Mouse (Mus musculus) thymus, postnatal 25 days (tissue): Measurements from ENCODE around the gene Mamstr.
"Not testable (repeated sequence)": the region's sequence is repeated elsewhere in the genome, so short reads cannot be mapped to it uniquely, and the experiment has no call there.

Source experiments
- DNase-seq: peaks from one replicate; pipeline ENCODE4 v3.0.0; 2022

Gene Mamstr

DNA sequence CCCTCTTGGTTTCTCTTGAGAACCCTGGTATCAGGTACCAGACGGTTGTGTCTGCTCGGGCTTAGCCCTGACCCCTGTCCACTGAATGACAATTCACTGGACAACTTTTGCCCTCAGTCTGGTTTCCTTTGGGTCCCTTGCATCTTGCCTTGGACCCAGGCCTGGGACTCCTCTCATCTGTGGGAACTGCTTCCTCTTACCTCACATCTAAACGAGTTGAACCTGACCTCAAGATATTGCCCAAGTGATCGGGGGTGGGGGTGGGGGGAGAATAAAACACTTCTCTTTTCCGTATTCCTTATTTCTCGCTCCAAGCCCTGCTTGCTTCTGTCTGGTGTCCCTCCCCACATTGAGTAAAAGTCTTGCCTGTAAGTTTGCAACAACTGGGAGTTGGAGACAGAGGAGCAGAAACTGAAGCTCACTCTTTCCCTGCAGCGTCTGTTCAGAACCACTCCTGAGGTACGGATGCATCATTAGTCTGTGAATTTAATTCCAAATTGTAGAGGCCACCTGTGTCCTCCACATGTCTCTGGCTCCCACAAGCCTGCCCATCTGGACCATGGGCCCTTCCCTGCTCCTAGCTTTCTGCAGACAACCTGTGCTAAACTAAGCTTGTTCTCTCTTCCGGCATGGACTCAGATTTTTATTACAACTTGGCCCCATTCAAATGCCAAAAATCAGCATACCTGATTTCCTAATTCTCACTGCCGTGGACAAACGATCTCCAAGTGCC, 21.1 kb downstream of the Mamstr start:
- no peak for DNase-seq

DNA sequence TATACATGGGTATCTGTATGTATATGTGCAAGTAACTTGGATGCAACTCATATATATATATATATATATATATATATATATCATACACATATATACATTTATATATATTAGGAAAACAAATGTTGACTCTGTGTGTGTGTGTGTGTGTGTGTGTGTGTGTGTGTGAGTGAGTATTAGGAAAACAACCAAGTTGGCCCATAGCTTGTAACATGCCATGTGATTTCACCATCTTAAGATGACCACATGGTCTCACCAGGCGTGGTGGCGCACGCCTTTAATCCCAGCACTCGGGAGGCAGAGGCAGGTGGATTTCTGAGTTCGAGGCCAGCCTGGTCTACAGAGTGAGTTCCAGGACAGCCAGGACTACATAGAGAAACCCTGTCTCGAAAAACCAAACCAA, 21.9 kb downstream of the Mamstr start:
- not testable (repeated sequence) for DNase-seq

- no peak for DNase-seq
Observed at GRCm38 (mm10) chr7:45665303-45666138, 25.7 kb downstream of the Mamstr start.

DNA sequence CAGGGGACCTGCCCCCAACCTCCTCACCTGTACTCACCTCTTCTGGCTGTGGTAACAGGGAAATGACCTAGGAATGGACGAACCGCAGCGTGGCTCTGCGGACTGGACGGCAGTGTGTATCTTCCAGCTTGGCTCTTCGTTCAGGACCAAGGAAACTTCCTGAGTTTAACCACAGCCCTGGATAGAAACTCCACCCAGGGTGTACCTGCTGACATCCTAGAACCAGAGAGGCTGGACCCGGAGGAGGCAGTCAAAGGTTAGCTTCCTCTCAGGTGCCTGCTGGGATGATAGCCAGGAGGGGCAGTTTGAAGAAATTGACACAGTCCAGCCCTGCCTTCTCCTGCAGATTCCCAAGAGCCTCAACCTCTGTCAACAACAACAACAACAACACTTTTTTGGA, 26.4 kb downstream of the Mamstr start, which contains the start of gene Fut2:
Fut2 (minus strand) TSS at position 234 of the 400 bp plus-strand sequence.
- no peak for DNase-seq

DNA sequence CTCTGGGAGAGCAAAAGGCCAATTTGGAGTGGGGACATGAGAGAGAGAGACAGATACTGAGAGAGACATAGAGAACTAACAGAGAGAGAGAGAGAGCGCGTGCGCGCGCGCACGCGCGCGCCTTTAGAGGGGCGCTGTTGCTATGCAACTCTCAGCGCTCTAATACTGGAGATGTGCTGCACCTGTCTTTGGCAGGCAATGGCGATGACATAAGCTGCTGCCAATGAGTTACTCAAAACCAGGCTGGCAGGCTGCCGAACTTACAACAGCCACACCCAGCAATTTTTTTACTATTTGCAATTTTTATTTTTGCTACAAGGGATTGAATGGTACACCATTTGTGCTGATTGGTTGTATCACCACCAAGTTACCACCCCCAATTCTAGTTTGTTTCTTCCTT, 28.0 kb downstream of the Mamstr start:
- no peak for DNase-seq

DNA sequence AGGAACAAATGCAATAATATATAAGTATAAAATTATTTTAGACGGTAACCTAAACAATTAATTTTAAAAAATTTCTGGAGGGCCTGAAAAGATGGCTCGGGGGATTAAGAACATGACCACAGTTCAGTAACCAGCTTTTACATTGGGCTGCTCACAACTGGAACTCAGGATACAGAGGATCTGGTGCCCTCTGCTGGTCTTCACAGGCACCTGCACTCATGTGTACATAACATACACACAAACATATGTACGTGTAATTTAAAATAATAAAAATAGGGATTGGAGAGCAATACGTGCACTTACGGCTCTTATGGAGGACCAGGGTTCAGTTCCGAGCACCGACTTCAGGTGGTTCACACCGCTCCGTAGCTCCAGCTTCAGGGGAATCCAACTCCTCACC, 29.1 kb downstream of the Mamstr start:
- no peak for DNase-seq

- no peak for DNase-seq
Observed at GRCm38 (mm10) chr7:45677627-45678295, 38.0 kb downstream of the Mamstr start.

DNA sequence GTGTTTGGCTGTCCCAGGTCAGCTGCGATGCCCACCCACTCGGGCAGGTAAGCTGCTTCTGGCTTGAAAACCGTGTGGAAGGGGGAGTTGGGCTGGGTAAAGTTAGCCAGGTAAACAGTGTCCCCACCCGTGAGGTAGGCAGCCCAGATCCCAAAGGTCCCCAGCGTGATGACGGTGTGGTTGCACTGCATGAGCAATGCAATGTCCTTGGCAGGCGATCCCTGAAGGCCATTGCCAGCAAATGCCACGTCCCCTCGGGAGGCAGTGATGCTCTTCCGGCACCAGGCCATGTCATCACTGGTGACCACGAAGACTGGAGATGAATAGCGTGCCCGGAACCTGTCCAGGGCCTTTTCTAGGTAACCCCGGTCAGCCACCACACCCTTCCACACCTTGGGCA, 38.7 kb downstream of the Mamstr start:
- no peak for DNase-seq

DNA sequence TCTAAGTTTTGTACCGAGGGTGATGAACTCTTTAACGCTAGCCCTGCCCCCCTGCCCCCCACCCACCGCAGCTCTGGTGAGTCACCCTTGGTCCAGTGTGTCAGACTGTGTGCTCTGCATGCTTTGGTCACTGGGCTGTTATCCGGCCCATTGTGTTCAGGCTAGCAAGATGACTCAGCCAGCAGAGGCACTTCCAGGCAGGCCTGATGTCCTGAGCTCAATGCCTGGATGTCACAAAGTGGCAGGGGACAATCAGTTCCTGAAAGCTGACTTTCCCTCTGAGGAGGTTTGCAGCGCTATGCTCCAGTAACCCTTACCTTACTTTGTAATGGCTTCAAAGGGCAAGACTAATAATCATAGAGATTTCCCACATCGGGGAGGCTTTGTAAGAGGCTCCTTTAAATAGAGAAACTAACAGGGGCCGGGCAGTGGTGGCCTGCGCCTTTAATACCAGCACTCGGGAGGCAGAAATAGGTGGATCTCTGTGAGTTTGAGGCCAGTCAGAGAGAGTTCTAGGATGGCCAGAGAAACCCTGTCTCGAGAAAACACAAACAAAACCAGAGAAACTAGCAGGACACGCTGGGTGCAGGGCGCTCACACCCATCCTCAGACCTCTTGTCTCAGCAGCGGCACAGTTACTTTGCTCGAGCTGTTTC, 40.3 kb downstream of the Mamstr start:
- no peak for DNase-seq

DNA sequence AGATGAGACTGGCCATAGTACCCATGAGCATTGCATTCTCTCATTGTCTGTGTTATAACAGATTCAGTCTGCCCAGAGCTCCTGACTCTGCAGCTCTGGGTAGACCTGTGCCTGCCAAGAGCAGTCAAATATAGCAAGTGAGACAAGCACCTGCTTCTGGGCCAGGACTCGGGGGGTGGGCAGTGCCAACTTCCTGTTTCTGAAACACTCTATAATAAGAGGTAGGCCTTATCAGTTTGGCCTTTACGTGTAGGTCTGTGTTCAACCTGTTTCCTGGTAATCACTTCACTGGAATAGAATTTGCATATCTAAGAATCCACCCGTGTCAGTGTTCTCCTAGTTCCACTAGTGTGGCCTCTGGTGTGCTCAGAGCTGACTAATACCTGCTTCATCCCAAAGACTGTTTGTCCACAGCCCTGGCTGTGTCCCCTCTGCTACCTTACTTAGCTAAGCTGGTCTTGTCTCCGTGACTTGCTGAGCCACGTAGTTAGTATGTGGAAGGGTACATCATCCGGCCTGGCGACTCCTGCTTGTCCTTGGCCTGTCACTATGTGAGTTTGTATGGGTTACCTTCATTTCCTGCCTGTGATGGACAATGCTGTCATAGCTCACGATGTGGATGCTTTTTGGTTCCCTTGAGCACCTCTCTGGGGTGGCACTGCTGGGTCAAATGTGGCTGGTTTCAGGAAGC, 41.4 kb downstream of the Mamstr start:
- DNase-seq, result no peak

- peak; percentile 85 for DNase-seq
Observed at GRCm38 (mm10) chr7:45682144-45683126, 42.7 kb downstream of the Mamstr start.

- DNase-seq, result peak; percentile 27
Observed at GRCm38 (mm10) chr7:45683396-45684050, 43.7 kb downstream of the Mamstr start, which contains the start of gene Ntn5. Gene Ntn5 (plus strand): TSS chr7:45684022.

GRCm38 (mm10) chr7:45685811-45686210, 46.0 kb downstream of the Mamstr start:
- DNase-seq, result no peak

GRCm38 (mm10) chr7:45686841-45687240, 47.1 kb downstream of the Mamstr start:
- DNase-seq, result no peak

DNA sequence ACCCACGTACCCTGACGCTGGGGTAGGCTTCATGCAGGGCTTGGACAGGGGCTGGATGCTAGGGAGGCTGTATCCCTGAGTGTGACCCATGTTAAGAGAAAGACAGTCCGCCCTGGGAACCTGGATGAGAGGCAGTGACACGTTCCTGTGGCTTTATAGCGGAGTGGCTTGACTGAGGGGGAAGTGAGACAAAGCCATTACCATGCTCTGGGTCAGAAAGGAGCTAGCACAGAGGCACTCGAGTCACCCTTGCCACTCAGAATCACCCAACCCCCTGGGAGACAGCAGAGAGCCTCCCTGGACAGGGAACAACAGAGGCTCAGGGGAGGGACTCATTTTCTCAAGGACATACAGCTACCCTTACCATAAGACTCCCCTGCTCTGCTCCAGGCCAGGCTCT, 49.3 kb downstream of the Mamstr start:
- DNase-seq, result no peak

DNA sequence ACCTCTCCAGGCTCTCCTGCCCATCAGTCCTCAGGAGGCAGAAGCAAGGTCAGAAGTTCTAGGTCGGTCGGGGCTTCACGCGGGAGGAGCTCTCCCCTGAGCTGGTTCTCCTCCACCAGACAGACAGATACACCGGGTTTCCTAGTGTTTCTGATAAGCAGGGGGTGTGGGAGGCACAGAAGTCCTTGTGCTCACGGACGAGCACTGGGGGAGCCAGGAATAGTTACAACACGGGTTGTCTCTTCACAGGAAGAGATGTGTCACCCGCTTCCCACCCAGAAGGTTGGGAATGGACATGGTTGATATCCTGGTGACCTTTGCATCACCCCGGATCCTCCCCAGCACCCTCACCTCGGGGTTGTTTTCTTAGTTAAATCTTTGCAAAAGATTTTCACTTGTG, 50.0 kb downstream of the Mamstr start:
- no peak for DNase-seq

GRCm38 (mm10) chr7:45692364-45692763, 52.6 kb downstream of the Mamstr start:
- DNase-seq, result no peak

GRCm38 (mm10) chr7:45693921-45694591, 54.3 kb downstream of the Mamstr start, which contains the start of gene Sec1:
Gene Sec1 (minus strand): TSS chr7:45694402.
- DNase-seq, result no peak

DNA sequence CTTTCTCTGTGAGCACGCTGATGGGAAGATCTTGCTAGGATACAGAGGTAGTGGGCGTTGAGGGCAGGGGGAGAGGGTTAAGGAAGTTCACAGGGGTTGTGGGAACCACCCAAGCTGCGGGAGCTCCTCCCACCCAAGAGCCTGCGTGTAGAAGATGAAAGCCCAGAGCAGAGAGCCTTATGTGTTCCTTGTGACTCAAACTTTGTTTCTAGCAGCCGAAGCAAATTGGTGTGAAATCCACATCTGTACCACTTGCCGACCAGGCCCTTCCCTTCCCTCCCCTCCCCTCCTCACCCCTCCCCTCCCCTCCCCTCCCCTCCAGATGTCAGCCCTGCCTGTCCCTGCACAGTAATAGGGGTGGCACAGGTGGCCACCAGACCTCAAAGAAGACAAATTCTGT, 55.3 kb downstream of the Mamstr start:
- no peak for DNase-seq
